Mouse (Mus musculus) forebrain, postnatal 0 days (tissue): ENCODE measurements around the gene Snd1. TPM values are rescaled to one million over a fixed set of nuclear protein-coding genes. Genes with fewer than 3 reads are reported as not detected.

Experiments used
- ATAC-seq: fragments of 200-750 bp; cut with Nextera tagmentation; 2 replicates; pipeline ENCODE4 v1.8.0; 2017; ENCODE audit warnings: mild to moderate bottlenecking, moderate library complexity
- DNase-seq: peaks from one replicate; pipeline ENCODE4 v3.0.0-alpha.2; 2015
- H3K27ac ChIP-seq: fragments of 300-500 bp; sonication (generic); 2 replicates; pipeline ENCODE4 v1.5.1; 2014; ENCODE audit warnings: low read depth, mild to moderate bottlenecking, antibody characterized with exemption, low read length, moderate library complexity, mixed read lengths
- H3K27me3 ChIP-seq: fragments of 300-500 bp; sonication (generic); 2 replicates; pipeline ENCODE4 v1.6.1; 2014; ENCODE audit warnings: mild to moderate bottlenecking, low read length, mixed read lengths; ENCODE audit not compliant: insufficient read depth
- H3K36me3 ChIP-seq: fragments of 300-500 bp; sonication (generic); 2 replicates; pipeline ENCODE4 v1.6.1; 2014; ENCODE audit warnings: mild to moderate bottlenecking, moderate library complexity; ENCODE audit not compliant: insufficient read depth
- H3K4me1 ChIP-seq: fragments of 300-500 bp; sonication (generic); 2 replicates; pipeline ENCODE4 v1.6.1; 2014; ENCODE audit warnings: antibody characterized with exemption; ENCODE audit not compliant: insufficient read depth
- H3K4me2 ChIP-seq: fragments of 300-500 bp; sonication (generic); 2 replicates; pipeline ENCODE4 v1.6.1; 2014; ENCODE audit warnings: low read depth, mild to moderate bottlenecking, moderate library complexity
- H3K4me3 ChIP-seq: fragments of 300-500 bp; sonication (generic); 2 replicates; pipeline ENCODE4 v1.5.1; 2014; ENCODE audit warnings: low read depth, low read length, mixed read lengths
- H3K9ac ChIP-seq: fragments of 300-500 bp; sonication (generic); 2 replicates; pipeline ENCODE4 v1.6.1; 2014; ENCODE audit warnings: mild to moderate bottlenecking
- H3K9me3 ChIP-seq: fragments of 300-500 bp; sonication (generic); 2 replicates; pipeline ENCODE4 v1.6.1; 2016; ENCODE audit warnings: low read length
- CTCF ChIP-seq: sonication (generic); IDR thresholded peaks from 2 replicates; pipeline ENCODE4 v1.5.1; 2016; ENCODE audit warnings: antibody characterized with exemption, control low read depth, low read depth
- WGBS: fragments of 180-500 bp; shearing (Covaris S2); extraction: QIAGEN DNeasy Blood & Tissue Kit; methylation state at CpG from one replicate; pipeline ENCODE4 v1.1.7; 2014; 5-methylcytosine and 5-hydroxymethylcytosine counted together
- polyA plus RNA-seq: library from polyadenylated mRNA; unstranded; fragments of >200 nt; fragmentation: Nextera tagmentation; extraction: Ambion mirVana; gene quantifications from 2 replicates; pipeline ENCODE4 v1.2.1, GENCODE M21; 2015
- total RNA-seq: library from RNA; depleted of rRNA; stranded (reverse); fragments of >200 nt; gene quantifications from 2 replicates; pipeline ENCODE4 v1.2.3, GENCODE M21; 2014

Snd1 gene
- total and polyA plus RNA-seq, 2 experiments from 2014 or later = 72.4 to 90.8 TPM

DNA sequence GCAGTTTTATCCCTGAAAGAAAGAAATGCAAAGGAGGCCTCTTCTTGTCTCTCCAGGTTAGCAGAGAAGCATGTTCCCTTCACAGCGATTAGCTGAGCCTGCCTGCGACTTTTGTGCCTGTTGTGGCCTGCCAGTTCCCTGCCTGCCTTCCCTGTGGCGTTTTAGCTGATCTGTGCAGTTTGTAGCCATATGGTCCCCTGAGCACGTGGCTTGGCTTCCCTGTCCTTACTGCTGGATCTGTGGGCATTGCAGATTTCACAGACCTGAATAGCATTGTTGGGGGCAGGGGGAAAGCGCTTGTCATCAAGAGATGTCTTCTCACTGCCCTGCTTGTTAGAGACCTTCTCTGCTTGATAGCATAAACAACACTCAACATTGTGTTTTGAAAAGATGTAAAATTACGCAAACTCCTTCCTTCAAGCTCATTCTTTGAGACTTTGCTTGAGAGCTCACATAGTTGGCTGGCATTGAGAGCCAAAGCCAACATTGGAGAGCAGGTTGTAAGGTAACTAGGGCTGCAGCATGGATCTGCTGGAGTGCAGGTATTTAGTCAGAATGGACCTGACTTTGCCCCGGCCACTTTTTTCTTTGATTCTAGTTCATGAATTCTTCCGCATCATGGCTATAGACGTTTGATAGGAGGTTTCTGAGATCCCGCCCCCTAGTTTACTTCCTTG, 63.0 kb downstream of the Snd1 start:
- ATAC-seq = peak; percentile 76
- 60% methylated on average over 10 of the region's 10 CpGs for WGBS
- H3K4me3 ChIP-seq = no peak overlapping the region
- no peak overlapping the region for H3K27ac ChIP-seq
- H3K9me3 ChIP-seq = no peaks in the 10 kb centered on the region
- H3K27me3 ChIP-seq = no peaks in the 10 kb centered on the region
- TF ChIP-seq CTCF = no peak
- peak; percentile 56 for DNase-seq
- no peak overlapping the region for H3K9ac ChIP-seq
- no peaks in the 10 kb centered on the region for H3K36me3 ChIP-seq
- H3K4me2 ChIP-seq = no peak overlapping the region
- 0 out of 2 replicates have a peak, but pooled peaks cover 6% of the 10 kb centered on the region for H3K4me1 ChIP-seq

DNA sequence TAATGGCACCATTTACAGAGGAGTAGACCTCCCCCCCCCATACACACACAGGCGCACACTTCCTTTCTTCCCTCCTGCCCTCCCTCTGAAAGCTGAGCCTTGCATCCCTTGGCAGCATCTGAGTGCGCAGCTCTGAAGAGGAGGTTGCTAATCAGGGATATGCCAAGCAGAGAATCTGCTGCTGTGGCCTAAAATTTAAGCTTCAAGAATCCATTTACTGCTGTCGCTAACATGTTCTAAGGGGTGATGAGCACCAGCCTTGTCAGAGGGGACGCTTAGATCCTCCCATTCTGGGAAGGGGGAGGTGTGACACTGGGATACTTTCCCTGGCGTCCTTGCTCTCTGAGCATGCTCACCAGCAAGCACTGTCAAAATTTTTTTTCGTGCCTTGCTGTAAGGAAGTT, 67.4 kb downstream of the Snd1 start:
- no peak overlapping the region for H3K4me3 ChIP-seq
- H3K27ac ChIP-seq = peak overlapping the region; percentile 58
- H3K4me1 ChIP-seq = 0 out of 2 replicates have a peak, but pooled peaks cover 6% of the 10 kb centered on the region
- H3K4me2 ChIP-seq = no peak overlapping the region
- ATAC-seq (peak; percentile 78), DNase-seq (peak; percentile 49)
- no peak for TF ChIP-seq CTCF
- H3K36me3 ChIP-seq = 0 out of 2 replicates have a peak, but pooled peaks cover 3% of the 10 kb centered on the region
- 48% methylated on average over 6 of the region's 6 CpGs for WGBS
- no peaks in the 10 kb centered on the region for H3K27me3 ChIP-seq
- no peak overlapping the region for H3K9ac ChIP-seq
- no peaks in the 10 kb centered on the region for H3K9me3 ChIP-seq

DNA sequence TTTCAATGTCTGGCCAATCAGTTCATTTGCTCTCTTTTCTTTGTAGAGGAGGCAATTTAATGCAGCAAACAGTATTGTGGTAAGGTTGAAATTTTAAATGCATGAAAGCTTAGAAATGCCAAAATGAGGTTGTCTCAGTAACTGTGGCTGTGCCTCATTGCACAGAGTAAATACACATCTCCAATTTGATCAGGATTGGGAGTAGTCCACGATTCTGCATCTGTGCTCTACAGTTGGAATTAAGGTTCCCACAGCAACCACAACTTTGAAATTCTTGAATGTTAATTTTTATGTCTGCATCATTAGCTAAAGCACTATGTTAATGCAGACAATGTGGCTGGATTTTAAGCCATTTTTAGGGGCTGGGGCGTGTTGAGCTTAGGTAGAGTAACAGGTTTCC, 72.0 kb downstream of the Snd1 start:
- ATAC-seq = peak; percentile 63
- no peak overlapping the region for H3K4me3 ChIP-seq
- no peak overlapping the region for H3K4me2 ChIP-seq
- H3K27ac ChIP-seq = no peak overlapping the region
- H3K27me3 ChIP-seq = no peaks in the 10 kb centered on the region
- DNase-seq = peak; percentile 30
- TF ChIP-seq CTCF = no peak
- no peaks in the 10 kb centered on the region for H3K9me3 ChIP-seq
- 0 out of 2 replicates have a peak, but pooled peaks cover 3% of the 10 kb centered on the region for H3K36me3 ChIP-seq
- 55% methylated on average over 2 of the region's 2 CpGs for WGBS
- H3K4me1 ChIP-seq = no peaks in the 10 kb centered on the region
- no peak overlapping the region for H3K9ac ChIP-seq

DNA sequence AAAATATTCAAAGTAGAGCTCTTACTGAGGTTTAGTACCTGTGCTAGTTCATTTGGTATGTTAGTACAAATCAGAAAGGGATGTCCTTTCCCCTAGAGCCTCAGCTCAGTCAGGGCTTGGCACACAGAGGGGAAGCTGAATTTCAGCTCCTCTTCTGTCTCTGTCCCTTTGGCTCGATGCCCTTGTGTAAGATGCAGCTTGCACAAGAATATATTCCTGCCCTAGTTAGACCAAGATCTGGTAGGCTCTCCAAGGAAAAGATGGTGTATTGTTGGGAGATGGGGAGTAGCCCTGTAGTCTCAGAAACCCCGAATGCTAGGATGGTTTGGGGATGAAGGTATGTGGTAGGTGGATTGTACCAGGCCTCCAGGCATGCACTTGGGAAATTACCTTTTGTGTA, 74.4 kb downstream of the Snd1 start:
- WGBS = 81% methylated on average over 2 of the region's 2 CpGs
- no peak overlapping the region for H3K9ac ChIP-seq
- H3K27me3 ChIP-seq = no peaks in the 10 kb centered on the region
- no peak overlapping the region for H3K4me2 ChIP-seq
- H3K9me3 ChIP-seq = no peaks in the 10 kb centered on the region
- H3K27ac ChIP-seq = no peak overlapping the region
- 0 out of 2 replicates have a peak, but pooled peaks cover 3% of the 10 kb centered on the region for H3K36me3 ChIP-seq
- DNase-seq = no peak
- no peak for ATAC-seq
- no peaks in the 10 kb centered on the region for H3K4me1 ChIP-seq
- no peak for TF ChIP-seq CTCF
- no peak overlapping the region for H3K4me3 ChIP-seq

DNA sequence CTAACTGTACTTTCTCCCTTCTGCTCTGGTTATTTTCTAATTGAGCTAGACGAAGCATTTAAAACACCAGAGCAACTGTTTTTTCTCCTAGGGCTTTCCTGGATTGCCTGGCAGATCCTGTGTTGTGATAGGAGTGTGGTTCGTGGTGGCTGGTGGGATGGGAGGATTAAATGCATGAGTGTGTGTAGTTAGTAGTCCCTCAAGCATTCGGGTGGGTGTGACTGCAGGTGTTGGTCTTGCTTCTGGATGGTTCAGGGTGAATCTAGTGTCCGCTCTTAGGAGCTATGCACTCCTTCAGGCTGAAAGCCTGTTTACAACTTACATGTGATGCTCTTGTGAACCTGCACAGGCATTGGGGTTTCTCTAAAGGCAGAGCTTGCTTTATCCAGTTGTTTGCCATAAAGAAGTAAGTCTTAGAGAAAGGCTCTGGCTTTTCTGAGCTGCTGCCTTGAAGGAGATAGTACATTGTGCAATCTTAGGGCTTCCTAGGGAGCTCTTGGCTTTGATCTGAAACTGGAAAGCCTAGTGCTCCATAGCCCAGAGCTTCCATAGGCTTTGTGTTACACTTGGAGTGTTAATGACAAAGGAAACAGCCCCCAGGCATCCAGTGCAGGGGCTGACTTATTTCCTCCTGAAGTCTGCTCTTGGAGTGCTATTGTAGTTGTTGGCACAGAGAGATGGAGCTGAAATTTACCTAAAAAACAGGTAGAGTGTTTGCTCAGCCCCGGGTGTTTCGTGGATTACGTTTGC, 75.5 kb downstream of the Snd1 start:
- DNase-seq (no peak), ATAC-seq (no peak)
- Histone ChIP-seq H3K9me3 (no peaks in the 10 kb centered on the region), H3K27me3 (no peaks in the 10 kb centered on the region), H3K4me2 (no peak overlapping the region), H3K27ac (no peak overlapping the region), H3K4me3 (no peak overlapping the region), H3K9ac (no peak overlapping the region), H3K4me1 (no peaks in the 10 kb centered on the region), H3K36me3 (0 out of 2 replicates have a peak, but pooled peaks cover 3% of the 10 kb centered on the region)
- no peak for TF ChIP-seq CTCF
- WGBS = 76% methylated on average over 7 of the region's 7 CpGs

DNA sequence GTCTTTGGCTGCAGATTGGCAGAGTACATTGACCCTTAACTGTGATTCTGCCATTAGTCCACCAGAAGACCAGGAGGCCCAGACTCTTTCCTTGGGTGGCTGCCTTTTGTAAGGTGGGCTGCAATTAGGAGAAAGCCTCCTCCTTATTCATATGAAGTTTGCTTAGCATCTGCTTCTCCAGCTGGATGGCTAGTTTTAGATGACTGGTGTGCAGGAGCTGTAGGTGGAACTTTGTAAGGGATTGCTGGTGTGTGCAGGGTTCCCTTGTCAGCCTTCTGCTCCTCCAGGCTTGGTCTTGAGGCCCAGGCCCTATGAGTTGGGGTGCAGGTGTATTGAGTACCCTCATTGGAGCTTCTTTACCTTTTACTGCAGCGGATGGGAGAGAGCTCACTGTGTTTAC, 79.5 kb downstream of the Snd1 start:
- TF ChIP-seq CTCF = no peak
- no peak overlapping the region for H3K27ac ChIP-seq
- H3K9ac ChIP-seq = no peak overlapping the region
- no peak for DNase-seq
- 97% methylated on average over 1 of the region's 1 CpGs for WGBS
- H3K4me2 ChIP-seq = no peak overlapping the region
- H3K4me1 ChIP-seq = no peaks in the 10 kb centered on the region
- H3K36me3 ChIP-seq = no peaks in the 10 kb centered on the region
- H3K9me3 ChIP-seq = no peaks in the 10 kb centered on the region
- no peak for ATAC-seq
- H3K27me3 ChIP-seq = no peaks in the 10 kb centered on the region
- H3K4me3 ChIP-seq = no peak overlapping the region

DNA sequence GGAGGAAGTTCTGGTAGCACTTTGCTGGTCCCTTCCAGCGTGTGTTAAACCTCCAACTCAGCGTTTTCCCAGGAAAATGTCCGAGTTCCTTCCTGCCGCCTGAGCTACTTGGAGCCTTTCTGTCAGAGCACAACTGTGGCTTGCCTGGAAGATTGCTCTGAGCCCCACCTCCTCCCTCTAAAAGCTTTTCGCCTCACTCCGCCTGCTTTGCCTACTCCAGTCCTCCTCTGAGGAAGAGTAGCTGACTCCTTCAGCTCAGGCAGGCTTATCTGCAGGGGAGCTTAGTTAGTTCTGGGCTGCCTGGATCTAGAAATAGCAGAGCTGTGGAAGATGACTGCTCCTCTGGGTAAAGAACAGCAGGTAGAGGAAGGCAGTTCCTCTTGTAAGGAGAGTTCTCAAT, 80.1 kb downstream of the Snd1 start:
- WGBS = 76% methylated on average over 6 of the region's 6 CpGs
- DNase-seq (no peak), ATAC-seq (no peak)
- no peaks in the 10 kb centered on the region for H3K4me1 ChIP-seq
- no peak overlapping the region for H3K4me3 ChIP-seq
- H3K9me3 ChIP-seq = no peaks in the 10 kb centered on the region
- H3K27me3 ChIP-seq = no peaks in the 10 kb centered on the region
- TF ChIP-seq CTCF = no peak
- no peak overlapping the region for H3K9ac ChIP-seq
- H3K4me2 ChIP-seq = no peak overlapping the region
- no peaks in the 10 kb centered on the region for H3K36me3 ChIP-seq
- H3K27ac ChIP-seq = no peak overlapping the region
